Mouse (Mus musculus) megakaryocyte progenitor cell, adult 5-6 weeks (primary cell): ENCODE measurements around the gene Rab29. TPM values are rescaled to one million over a fixed set of nuclear protein-coding genes. Genes with fewer than 3 reads are reported as not detected.

Source experiments
- ATAC-seq: replicated peaks from 2 replicates; pipeline ENCODE4 v1.8.0; 2016; ENCODE audit warnings: mild to moderate bottlenecking, moderate TSS enrichment, inconsistent platforms; ENCODE audit not compliant: poor library complexity
- total RNA-seq, 2 experiments: library from RNA; stranded (forward) in 1 of 2; stranded (reverse) in 1 of 2; fragments of 157-497, 149-512 nt in 1 of 2; fragments of 200-1000 nt in 1 of 2; gene quantifications; 2 replicates each; pipeline versions ENCODE4 v1.2.3 to v1.2.4; 2015 to 2017

Rab29 gene
- total RNA-seq, 2 experiments from 2014 or later, result 19.0 to 20.2 TPM

DNA sequence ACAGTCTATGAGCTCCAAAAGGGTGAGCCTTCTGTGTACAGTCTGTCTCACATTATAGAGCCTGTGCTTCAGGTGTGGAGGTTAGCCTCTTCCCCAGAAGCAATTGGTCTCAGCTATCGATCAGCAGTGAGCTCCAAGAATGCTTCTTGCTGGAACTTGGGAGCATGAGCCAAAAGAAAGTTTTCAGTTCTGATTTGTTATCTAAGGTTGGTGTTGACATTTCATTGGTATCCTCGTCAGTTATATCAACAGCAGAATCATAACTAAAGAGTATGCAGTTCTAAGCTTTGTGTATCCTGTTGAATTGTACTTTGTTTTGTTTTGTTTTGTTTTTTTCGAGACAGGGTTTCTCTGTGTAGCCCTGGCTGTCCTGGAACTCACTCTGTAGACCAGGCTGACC lies 55.1 kb downstream of the Rab29 start:
- ATAC-seq, result no peak

Other genes with a start within 250 kb of the Rab29 start
- gene Ctse, start 228.9 kb upstream of the Rab29 start, total RNA-seq (2015), result 54.1 and 66.8 TPM in 2 replicates
- 18.9 and 25.6 TPM in 2 replicates for gene Ctse, start 228.9 kb upstream of the Rab29 start, total RNA-seq (2017)
- gene Rab7b, start 178.5 kb upstream of the Rab29 start, total RNA-seq (2015), result 5.8 and 7.7 TPM in 2 replicates
- 31.1 and 43.2 TPM in 2 replicates for gene Rab7b, start 178.5 kb upstream of the Rab29 start, total RNA-seq (2017)
- gene Slc26a9, start 123.2 kb upstream of the Rab29 start, total RNA-seq (2015), result 0.02 and 0.25 TPM in 2 replicates
- gene Slc26a9, start 123.2 kb upstream of the Rab29 start, total RNA-seq (2017), result 0.14 TPM in 1 of 2 replicates, not detected in the other
- gene Pm20d1, start 69.8 kb upstream of the Rab29 start, total RNA-seq (2015), result 0.15 and 0.17 TPM in 2 replicates
- 0.07 and 0.08 TPM in 2 replicates for gene Pm20d1, start 69.8 kb upstream of the Rab29 start, total RNA-seq (2017)
- 5.9 TPM in 2 replicates for gene Slc41a1, start 39.7 kb upstream of the Rab29 start, total RNA-seq (2015)
- gene Slc41a1, start 39.7 kb upstream of the Rab29 start, total RNA-seq (2017), result 3.3 and 5.2 TPM in 2 replicates
- 205 and 208 TPM in 2 replicates for gene Nucks1, start 43.3 kb downstream of the Rab29 start, total RNA-seq (2015)
- 299 and 362 TPM in 2 replicates for gene Nucks1, start 43.3 kb downstream of the Rab29 start, total RNA-seq (2017)
- 1.6 and 2.7 TPM in 2 replicates for gene Slc45a3, start 95.7 kb downstream of the Rab29 start, total RNA-seq (2015)
- gene Slc45a3, start 95.7 kb downstream of the Rab29 start, total RNA-seq (2017), result 1.1 and 1.6 TPM in 2 replicates
- gene Elk4, start 140.4 kb downstream of the Rab29 start, total RNA-seq (2015), result 87.7 and 98.6 TPM in 2 replicates
- gene Elk4, start 140.4 kb downstream of the Rab29 start, total RNA-seq (2017), result 44.3 and 73.1 TPM in 2 replicates
- 0.52 TPM in 1 of 2 replicates, not detected in the other for gene Mfsd4a, start 200.8 kb downstream of the Rab29 start, total RNA-seq (2015)
- 0.20 and 0.25 TPM in 2 replicates for gene Mfsd4a, start 200.8 kb downstream of the Rab29 start, total RNA-seq (2017)